In the genomic region with DNA sequence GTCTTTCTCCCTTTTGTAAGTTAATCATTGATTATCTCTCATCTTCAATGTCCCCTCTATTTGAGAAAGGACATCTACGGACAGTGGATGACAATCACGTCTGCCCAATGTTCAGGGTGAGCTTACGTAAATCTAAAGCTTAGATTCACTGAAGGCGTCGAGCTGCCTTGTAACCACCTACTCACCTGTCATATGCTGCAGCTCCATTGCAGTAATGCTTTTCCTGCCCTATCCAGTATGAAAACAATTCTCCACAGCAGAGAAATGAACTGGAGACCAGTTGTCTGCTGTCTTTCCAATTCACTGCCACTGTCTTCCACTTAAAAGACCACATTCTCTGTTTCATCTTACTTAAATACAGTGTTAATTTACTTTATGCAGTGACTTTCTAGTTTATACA, we compare ENCODE assay signal across 20 mouse cellular contexts.
DNase-seq lines count a peak whose midpoint lies in the region; ATAC-seq and TF ChIP-seq lines count a peak whose summit lies in the region.
"Had no signal": no experiment of that assay in that cellular context is flagged by ENCODE, and none has a peak within 500 bp of the region (broad histone marks: within the 10 kb centered on the region; RNA-seq: fewer than 3 reads in every experiment).

No protein-coding gene starts in this region.

- no peak for ATAC-seq in hindbrain, embryonic 11.5 days (ENCODE audit: low FRiP score)
- ATAC-seq in midbrain, embryonic 12.5 days (ENCODE audit: low FRiP score, low read depth), result no peak
- no peak for ATAC-seq in midbrain, embryonic 16.5 days
- ATAC-seq in hindbrain, embryonic 15.5 days (ENCODE audit: low FRiP score, low read depth), result no peak
- ATAC-seq: intestine, embryonic 15.5 days; liver, embryonic 12.5 days had no signal

- H3K4me3 ChIP-seq in cerebellum, adult 2 months (replicated peaks; ENCODE audit: insufficient read depth, low read depth, low read length), result no peak overlapping the region
- H3K4me3 ChIP-seq in hindbrain, embryonic 10.5 days, result no peak overlapping the region
- H3K4me3 ChIP-seq in hindbrain, embryonic 11.5 days (ENCODE audit: low read depth, low read length), result no peak overlapping the region
- H3K4me3 ChIP-seq in midbrain, embryonic 12.5 days, result no peak overlapping the region
- no peak overlapping the region for H3K4me3 ChIP-seq in midbrain, embryonic 16.5 days (ENCODE audit: low read depth, low read length)
- H3K4me3 ChIP-seq in hindbrain, embryonic 15.5 days, result no peak overlapping the region
- H3K4me3 ChIP-seq: embryonic facial prominence, embryonic 10.5 days; heart, embryonic 15.5 days; intestine, embryonic 15.5 days; liver, embryonic 12.5 days had no signal

- no peak for TF ChIP-seq POLR2A in cerebellum, adult 2 months (IDR thresholded peaks at IDR 0.05; ENCODE audit: borderline replicate concordance, insufficient read depth, low read length)

- peaks cover 47% of the 10 kb centered on the region for H3K4me1 ChIP-seq in cerebellum, adult 2 months (ENCODE audit: control insufficient read depth, insufficient read depth, low read length)
- peaks cover 13% of the 10 kb centered on the region; the same call in 1 of the 2 replicates for H3K4me1 ChIP-seq in hindbrain, embryonic 10.5 days (replicated peaks)
- no peaks in the 10 kb centered on the region for H3K4me1 ChIP-seq in hindbrain, embryonic 11.5 days (replicated peaks; ENCODE audit: control insufficient read depth, insufficient read depth, low read length)
- peaks cover 6% of the 10 kb centered on the region; the same call in 1 of the 2 replicates for H3K4me1 ChIP-seq in midbrain, embryonic 12.5 days
- peaks cover 5% of the 10 kb centered on the region; the same call in 1 of the 2 replicates for H3K4me1 ChIP-seq in midbrain, embryonic 16.5 days (ENCODE audit: control insufficient read depth, insufficient read depth, low read length)
- H3K4me1 ChIP-seq in hindbrain, embryonic 15.5 days (replicated peaks), result peaks cover 11% of the 10 kb centered on the region
- H3K4me1 ChIP-seq: heart, embryonic 15.5 days; liver, embryonic 12.5 days had no signal

- H3K27me3 ChIP-seq in cerebellum, adult 2 months (ENCODE audit: control insufficient read depth, insufficient read depth, low read length), result no peaks in the 10 kb centered on the region
- no peaks in the 10 kb centered on the region for H3K27me3 ChIP-seq in hindbrain, embryonic 10.5 days (ENCODE audit: insufficient read depth, poor library complexity, severe bottlenecking)
- no peaks in the 10 kb centered on the region for H3K27me3 ChIP-seq in hindbrain, embryonic 11.5 days (ENCODE audit: control insufficient read depth, insufficient read depth, low read length)
- no peaks in the 10 kb centered on the region for H3K27me3 ChIP-seq in midbrain, embryonic 12.5 days
- no peaks in the 10 kb centered on the region for H3K27me3 ChIP-seq in midbrain, embryonic 16.5 days (ENCODE audit: control insufficient read depth, insufficient read depth, low read depth, low read length)
- no peaks in the 10 kb centered on the region for H3K27me3 ChIP-seq in hindbrain, embryonic 15.5 days
- H3K27me3 ChIP-seq: heart, embryonic 15.5 days; intestine, embryonic 15.5 days; liver, embryonic 12.5 days had no signal

- no peak overlapping the region for H3K9ac ChIP-seq in hindbrain, embryonic 11.5 days (ENCODE audit: low read depth, low read length)
- no peak overlapping the region for H3K9ac ChIP-seq in midbrain, embryonic 12.5 days (replicated peaks)
- H3K9ac ChIP-seq in midbrain, embryonic 16.5 days (ENCODE audit: low read depth, low read length), result no peak overlapping the region
- no peak overlapping the region for H3K9ac ChIP-seq in hindbrain, embryonic 15.5 days
- H3K9ac ChIP-seq: heart, embryonic 15.5 days; intestine, embryonic 15.5 days; liver, embryonic 12.5 days had no signal

- peaks cover 13% of the 10 kb centered on the region for H3K36me3 ChIP-seq in hindbrain, embryonic 10.5 days
- no peaks in the 10 kb centered on the region for H3K36me3 ChIP-seq in hindbrain, embryonic 11.5 days (ENCODE audit: control insufficient read depth, insufficient read depth, low read length)
- 0 out of 2 replicates have a peak, but pooled peaks cover 7% of the 10 kb centered on the region for H3K36me3 ChIP-seq in midbrain, embryonic 12.5 days
- H3K36me3 ChIP-seq in midbrain, embryonic 16.5 days (ENCODE audit: control insufficient read depth, insufficient read depth, low read length), result peaks cover 7% of the 10 kb centered on the region
- H3K36me3 ChIP-seq in hindbrain, embryonic 15.5 days, result 0 out of 2 replicates have a peak, but pooled peaks cover 6% of the 10 kb centered on the region
- H3K36me3 ChIP-seq: heart, embryonic 15.5 days; intestine, embryonic 15.5 days; liver, embryonic 12.5 days had no signal

- no peaks in the 10 kb centered on the region for H3K9me3 ChIP-seq in hindbrain, embryonic 10.5 days
- no peaks in the 10 kb centered on the region for H3K9me3 ChIP-seq in hindbrain, embryonic 11.5 days (ENCODE audit: control insufficient read depth, low read length)
- no peaks in the 10 kb centered on the region for H3K9me3 ChIP-seq in midbrain, embryonic 12.5 days
- H3K9me3 ChIP-seq in midbrain, embryonic 16.5 days (replicated peaks; ENCODE audit: control insufficient read depth, low read length, poor library complexity, severe bottlenecking), result no peaks in the 10 kb centered on the region
- H3K9me3 ChIP-seq in hindbrain, embryonic 15.5 days, result no peaks in the 10 kb centered on the region
- H3K9me3 ChIP-seq: embryonic facial prominence, embryonic 10.5 days; heart, embryonic 15.5 days; intestine, embryonic 15.5 days; liver, embryonic 12.5 days had no signal

- H3K27ac ChIP-seq in cerebellum, adult 2 months (ENCODE audit: insufficient read depth, low read length), result peak overlapping the region; percentile 41; the same call in 1 of the 2 replicates
- peak overlapping the region; percentile 50; the same call in 1 of the 2 replicates for H3K27ac ChIP-seq in hindbrain, embryonic 10.5 days
- H3K27ac ChIP-seq in hindbrain, embryonic 11.5 days (ENCODE audit: low read depth, low read length), result no peak overlapping the region
- 0 out of 2 replicates have a peak overlapping the region, but pooled peaks have one; percentile 4 for H3K27ac ChIP-seq in midbrain, embryonic 12.5 days (replicated peaks)
- H3K27ac ChIP-seq in midbrain, embryonic 16.5 days (ENCODE audit: low read length), result no peak overlapping the region
- H3K27ac ChIP-seq in hindbrain, embryonic 15.5 days (replicated peaks), result 0 out of 2 replicates have a peak overlapping the region, but pooled peaks have one; percentile 39
- H3K27ac ChIP-seq: embryonic facial prominence, embryonic 10.5 days; heart, embryonic 15.5 days; intestine, embryonic 15.5 days; liver, embryonic 12.5 days; stomach, postnatal 0 days had no signal

- H3K4me2 ChIP-seq in hindbrain, embryonic 11.5 days (replicated peaks; ENCODE audit: low read depth, low read length), result no peak overlapping the region
- H3K4me2 ChIP-seq in midbrain, embryonic 12.5 days (replicated peaks), result no peak overlapping the region
- H3K4me2 ChIP-seq in midbrain, embryonic 16.5 days (ENCODE audit: low read length), result no peak overlapping the region
- no peak overlapping the region for H3K4me2 ChIP-seq in hindbrain, embryonic 15.5 days
- H3K4me2 ChIP-seq: heart, embryonic 15.5 days; intestine, embryonic 15.5 days; liver, embryonic 12.5 days had no signal

- peak in 1 of 2 experiments; percentile 47 for DNase-seq in cerebellum, adult 2 months
- no peak for DNase-seq in cerebellum, adult 9-10 months
- no peak for DNase-seq in hindbrain, embryonic 10.5 days (ENCODE audit: low spot score)
- DNase-seq in hindbrain, embryonic 11.5 days (ENCODE audit: low spot score), result no peak
- no peak for DNase-seq in gastrocnemius, postnatal 36 days
- DNase-seq: adrenal gland, postnatal 10 days; heart, postnatal 4 days; kidney, adult 8-10 months; kidney, postnatal 10 days; lung, adult 18-20 months; lung, postnatal 14 days; right cerebral cortex, postnatal 14 days had no signal

- no peak for TF ChIP-seq CTCF in cerebellum, adult 2 months (IDR thresholded peaks at IDR 0.05; ENCODE audit: borderline replicate concordance, insufficient read depth, low read depth, low read length)

- intact Hi-C loops in gastrocnemius, postnatal 36 days (cut with DNase I), result no loop called here

- WGBS in cerebellum, adult 2 months, result 58% methylated on average over 5 of the region's 5 CpGs
- WGBS in hindbrain, embryonic 10.5 days, result 88% methylated on average over 5 of the region's 5 CpGs
- 80% methylated on average over 5 of the region's 5 CpGs for WGBS in hindbrain, embryonic 11.5 days
- WGBS in midbrain, embryonic 12.5 days, result 84% methylated on average over 5 of the region's 5 CpGs
- 79% methylated on average over 5 of the region's 5 CpGs for WGBS in midbrain, embryonic 16.5 days
- WGBS in hindbrain, embryonic 15.5 days, result 61% methylated on average over 5 of the region's 5 CpGs

Comparison
In these comparisons a context has a peak if more than half of its experiments do, and no peak if none do; other contexts are left out.
1. H3K27ac ChIP-seq: peak in cerebellum, adult 2 months (single experiment), hindbrain, embryonic 10.5 days (single experiment), midbrain, embryonic 12.5 days (single experiment) and hindbrain, embryonic 15.5 days (single experiment); none in hindbrain, embryonic 11.5 days (single experiment) and midbrain, embryonic 16.5 days (single experiment).